Comparison of ENCODE assay signal across 9 mouse cellular contexts in genomic region chr2:14740359-14740758, GRCm38 (mm10).
DNase-seq lines count a peak whose midpoint lies in the region; ATAC-seq lines count a peak whose summit lies in the region.
"Had no signal": no experiment of that assay in that cellular context is flagged by ENCODE, and none has a peak within 500 bp of the region (broad histone marks: within the 10 kb centered on the region; RNA-seq: fewer than 3 reads in every experiment).

No protein-coding gene starts in this region.

- intact Hi-C loops in gastrocnemius, postnatal 36 days (cut with DNase I), result no loop called here

- peak; percentile 68 for ATAC-seq in frontal cortex, adult (ENCODE audit: low TSS enrichment)
- ATAC-seq in megakaryocyte-erythroid progenitor cell, adult 5-6 weeks (replicated peaks; ENCODE audit: low FRiP score, low TSS enrichment, poor library complexity, severe bottlenecking), result no peak

- no peak for DNase-seq in frontal cortex, postnatal 10 days (ENCODE audit: low spot score in 2 of 2)
- peak; percentile 26 for DNase-seq in right cerebral cortex, adult 18-20 months
- no peak for DNase-seq in right cerebral cortex, postnatal 36 days (ENCODE audit: low spot score in 2 of 2)
- DNase-seq in mesoderm, embryonic 11.5 days (ENCODE audit: low read depth, low spot score), result peak; percentile 9
- no peak for DNase-seq in ovary, postnatal 36 days (ENCODE audit: low spot score)
- no peak for DNase-seq in gastrocnemius, postnatal 36 days
- DNase-seq: kidney, postnatal 25 days had no signal

Comparison
In these comparisons a context has a peak if more than half of its experiments do, and no peak if none do; other contexts are left out.
1. DNase-seq: peak in right cerebral cortex, adult 18-20 months (single experiment) and mesoderm, embryonic 11.5 days (single experiment); none in frontal cortex, postnatal 10 days (0 of 2), right cerebral cortex, postnatal 36 days (0 of 2), ovary, postnatal 36 days (single experiment) and gastrocnemius, postnatal 36 days (0 of 2).